Mouse (Mus musculus) bone marrow macrophage, adult 2 months (primary cell): ENCODE data around the gene Kcnip4. TPM values are rescaled to one million over a fixed set of nuclear protein-coding genes. Genes with fewer than 3 reads are reported as not detected.

Experiments used
- H3K27ac ChIP-seq: 2 replicates; pipeline ENCODE4 v1.5.1; 2012; ENCODE audit warnings: low read depth, low read length; ENCODE audit not compliant: insufficient read depth
- H3K4me1 ChIP-seq: 2 replicates; pipeline ENCODE4 v1.6.1; 2012; ENCODE audit warnings: low read length; ENCODE audit not compliant: control insufficient read depth, insufficient read depth
- H3K4me3 ChIP-seq: 2 replicates; pipeline ENCODE4 v1.5.1; 2012; ENCODE audit warnings: mild to moderate bottlenecking, low read length, moderate library complexity; ENCODE audit not compliant: insufficient read depth
- CTCF ChIP-seq: IDR thresholded peaks from 2 replicates; pipeline ENCODE4 v1.5.1; 2012; ENCODE audit warnings: low read depth, mild to moderate bottlenecking, low read length, moderate library complexity
- POLR2A ChIP-seq: IDR thresholded peaks from 2 replicates; pipeline ENCODE4 v1.6.1; 2012; ENCODE audit warnings: mild to moderate bottlenecking, low read depth, low read length, borderline replicate concordance
- polyA plus RNA-seq: library from polyadenylated mRNA; stranded (reverse); fragments of >200 nt; gene quantifications from 2 replicates; pipeline ENCODE4 v1.2.4, GENCODE M21; 2012; ENCODE audit not compliant: missing spikeins, insufficient read depth, insufficient read length

Gene Kcnip4
- polyA plus RNA-seq, 1 experiment: not detected

DNA sequence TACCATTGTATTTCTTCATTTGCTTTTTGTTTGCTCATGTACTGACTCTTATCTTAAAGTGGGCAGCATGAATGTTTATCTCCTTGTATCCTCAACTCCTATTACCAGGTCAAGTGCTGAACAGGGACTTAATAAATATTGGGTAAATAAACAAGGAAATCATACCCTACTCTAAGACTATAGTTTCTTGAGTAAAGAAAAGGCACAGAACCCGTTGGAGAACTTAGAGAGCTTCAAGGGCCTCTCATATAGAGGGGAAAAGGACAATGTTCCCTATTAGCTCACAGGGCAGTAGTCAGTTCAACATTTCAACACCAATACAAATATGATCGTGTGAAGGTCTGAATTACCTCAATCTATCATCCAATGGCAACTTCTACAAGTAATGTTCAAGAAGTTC is 37.4 kb downstream of the Kcnip4 start:
- Histone ChIP-seq H3K4me3 (no peak overlapping the region), H3K4me1 (no peaks in the 10 kb centered on the region), H3K27ac (no peak overlapping the region)
- TF ChIP-seq CTCF (no peak), POLR2A (no peak)

DNA sequence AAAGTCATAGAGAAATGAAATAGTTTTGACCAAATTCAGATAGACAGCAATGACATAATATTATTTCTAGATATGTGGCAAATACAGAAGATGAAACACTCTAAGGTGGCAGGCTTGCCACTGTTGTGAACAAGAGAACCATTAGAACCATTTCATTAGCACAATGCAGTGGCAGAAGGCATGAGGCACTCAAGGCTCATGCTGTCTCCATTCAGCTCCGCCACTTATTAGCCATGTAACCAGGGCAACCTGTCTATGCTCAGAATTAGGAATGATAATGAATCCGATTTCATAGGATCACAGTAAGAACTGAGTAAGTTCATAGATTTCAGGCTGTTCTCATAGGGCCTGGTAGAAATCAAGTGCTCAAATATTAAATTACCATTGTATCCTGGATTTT is 54.0 kb downstream of the Kcnip4 start:
- TF ChIP-seq CTCF: no peak
- TF ChIP-seq POLR2A: no peak
- Histone ChIP-seq H3K27ac (no peak overlapping the region), H3K4me1 (no peaks in the 10 kb centered on the region), H3K4me3 (no peak overlapping the region)

DNA sequence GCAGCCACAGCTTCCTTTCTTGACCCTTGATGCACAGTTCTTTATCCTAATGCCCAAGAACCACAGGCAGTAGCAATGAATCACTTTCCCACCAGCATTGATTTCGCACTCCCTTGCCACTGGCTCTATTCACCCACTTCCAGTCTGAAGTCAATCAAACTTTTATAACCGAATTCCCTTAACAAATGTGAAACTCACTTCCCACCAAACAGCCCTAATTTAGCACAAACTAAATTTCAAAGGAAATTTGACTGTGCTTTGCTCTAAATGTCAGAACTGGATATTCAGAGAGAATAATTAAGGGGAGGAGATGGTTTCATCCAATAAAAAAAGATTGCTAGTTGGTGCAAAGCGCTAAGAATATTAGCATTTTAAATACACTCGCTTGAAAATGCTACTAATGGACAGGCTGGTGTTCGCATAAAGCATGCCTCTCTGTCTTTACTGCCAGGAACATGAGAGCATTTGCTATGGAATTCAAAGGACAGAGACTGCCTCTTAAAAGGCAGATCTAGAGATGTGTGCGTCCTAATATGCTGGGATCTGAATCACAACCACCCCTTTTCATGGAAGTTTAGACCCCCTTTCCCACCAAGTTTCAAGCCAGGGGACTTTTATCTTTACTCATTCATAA is 63.9 kb downstream of the Kcnip4 start:
- Histone ChIP-seq H3K4me3 (no peak overlapping the region), H3K4me1 (no peaks in the 10 kb centered on the region), H3K27ac (no peak overlapping the region)
- no peak for TF ChIP-seq CTCF
- TF ChIP-seq POLR2A: no peak

DNA sequence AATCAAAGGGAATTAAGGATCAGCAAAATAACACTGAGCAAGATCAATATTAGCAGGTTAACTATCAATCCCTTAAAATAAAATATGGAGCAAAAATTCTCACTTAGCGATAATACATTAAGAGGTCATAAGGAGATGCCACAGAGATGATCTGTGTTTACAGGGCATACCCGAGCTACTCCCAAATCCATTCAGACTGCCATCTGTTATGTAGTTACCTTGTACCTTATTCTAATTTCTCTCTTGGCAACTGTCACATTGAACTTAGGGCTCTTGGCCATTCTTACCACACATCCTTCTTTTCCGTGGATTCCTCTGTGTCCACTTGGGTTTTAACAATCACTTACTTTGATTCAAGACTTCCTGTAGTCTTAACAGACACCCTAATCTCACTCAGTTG is 71.6 kb downstream of the Kcnip4 start:
- TF ChIP-seq POLR2A (no peak), CTCF (no peak)
- H3K27ac ChIP-seq: no peak overlapping the region
- no peak overlapping the region for H3K4me3 ChIP-seq
- H3K4me1 ChIP-seq: no peaks in the 10 kb centered on the region

GRCm38 (mm10) chr5:49451295-49451694 is 73.4 kb downstream of the Kcnip4 start:
- H3K4me1 ChIP-seq: no peaks in the 10 kb centered on the region
- no peak overlapping the region for H3K27ac ChIP-seq
- H3K4me3 ChIP-seq: no peak overlapping the region
- TF ChIP-seq POLR2A (no peak), CTCF (no peak)

DNA sequence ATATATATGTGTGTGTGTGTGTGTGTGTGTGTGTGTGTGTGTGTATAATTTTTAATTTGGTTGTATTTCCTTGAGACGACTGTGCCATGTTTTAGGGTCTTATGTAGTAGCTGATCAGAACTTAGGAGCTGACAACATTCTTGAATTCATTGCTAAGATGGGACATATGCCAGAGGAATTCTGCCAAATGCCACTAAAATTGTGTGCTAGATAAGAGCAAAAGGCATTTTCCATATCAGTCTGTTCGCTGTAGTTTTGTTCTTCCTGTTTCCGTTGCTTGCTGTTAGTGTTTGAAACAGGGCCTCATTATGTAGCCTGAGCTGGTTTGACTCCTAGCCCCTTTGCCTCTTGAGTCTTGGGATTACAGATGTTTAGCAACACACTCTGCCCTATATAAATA is 73.8 kb downstream of the Kcnip4 start:
- H3K4me1 ChIP-seq: no peaks in the 10 kb centered on the region
- TF ChIP-seq POLR2A (no peak), CTCF (no peak)
- no peak overlapping the region for H3K4me3 ChIP-seq
- H3K27ac ChIP-seq: no peak overlapping the region

- H3K4me1 ChIP-seq: no peaks in the 10 kb centered on the region
- H3K4me3 ChIP-seq: no peak overlapping the region
- TF ChIP-seq CTCF: no peak
- no peak for TF ChIP-seq POLR2A
- no peak overlapping the region for H3K27ac ChIP-seq
Observed at GRCm38 (mm10) chr5:49437236-49437635, 87.5 kb downstream of the Kcnip4 start.

GRCm38 (mm10) chr5:49427689-49428088 is 97.0 kb downstream of the Kcnip4 start:
- no peak overlapping the region for H3K27ac ChIP-seq
- TF ChIP-seq POLR2A (no peak), CTCF (no peak)
- H3K4me3 ChIP-seq: no peak overlapping the region
- no peaks in the 10 kb centered on the region for H3K4me1 ChIP-seq

GRCm38 (mm10) chr5:49419707-49420106 is 105.0 kb downstream of the Kcnip4 start:
- no peak overlapping the region for H3K4me3 ChIP-seq
- no peaks in the 10 kb centered on the region for H3K4me1 ChIP-seq
- H3K27ac ChIP-seq: no peak overlapping the region
- TF ChIP-seq POLR2A (no peak), CTCF (no peak)

- Histone ChIP-seq H3K27ac (no peak overlapping the region), H3K4me1 (no peaks in the 10 kb centered on the region), H3K4me3 (no peak overlapping the region)
- TF ChIP-seq POLR2A (no peak), CTCF (no peak)
Observed at GRCm38 (mm10) chr5:49408351-49408750, 116.4 kb downstream of the Kcnip4 start.

DNA sequence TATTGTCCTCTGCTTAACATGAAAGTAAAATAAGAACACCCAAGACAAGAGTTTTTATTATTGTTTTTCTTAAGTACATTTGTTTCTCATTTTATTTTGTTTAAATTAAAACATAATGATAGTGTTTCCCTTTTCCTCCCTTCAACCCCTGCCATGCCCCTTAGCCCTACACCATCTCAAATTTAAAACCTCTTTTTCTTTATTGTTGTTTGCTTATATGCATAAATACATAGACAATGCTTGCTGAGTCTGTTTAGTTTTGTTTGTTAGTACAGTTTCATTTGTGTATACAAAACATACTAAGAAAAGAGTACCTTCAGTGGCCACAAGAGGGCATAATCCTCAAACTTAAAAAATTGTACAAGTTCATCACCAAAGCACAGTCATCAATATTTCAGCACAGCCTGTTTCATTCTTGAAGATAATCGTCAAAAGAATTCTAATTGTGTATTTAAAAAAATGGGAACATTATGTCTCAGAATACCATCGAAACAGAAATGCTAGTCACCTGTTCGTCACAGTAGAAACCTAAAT is 154.1 kb downstream of the Kcnip4 start:
- no peaks in the 10 kb centered on the region for H3K4me1 ChIP-seq
- H3K4me3 ChIP-seq: no peak overlapping the region
- H3K27ac ChIP-seq: no peak overlapping the region
- TF ChIP-seq POLR2A (no peak), CTCF (no peak)
